Mouse (Mus musculus): ENCODE measurements around the gene Xylb. TPM values are rescaled to one million over a fixed set of nuclear protein-coding genes. Genes with fewer than 3 reads are reported as not detected.

Xylb gene
- polyA plus RNA-seq, 1 experiment from 2014 or later = 7.7 TPM

DNA sequence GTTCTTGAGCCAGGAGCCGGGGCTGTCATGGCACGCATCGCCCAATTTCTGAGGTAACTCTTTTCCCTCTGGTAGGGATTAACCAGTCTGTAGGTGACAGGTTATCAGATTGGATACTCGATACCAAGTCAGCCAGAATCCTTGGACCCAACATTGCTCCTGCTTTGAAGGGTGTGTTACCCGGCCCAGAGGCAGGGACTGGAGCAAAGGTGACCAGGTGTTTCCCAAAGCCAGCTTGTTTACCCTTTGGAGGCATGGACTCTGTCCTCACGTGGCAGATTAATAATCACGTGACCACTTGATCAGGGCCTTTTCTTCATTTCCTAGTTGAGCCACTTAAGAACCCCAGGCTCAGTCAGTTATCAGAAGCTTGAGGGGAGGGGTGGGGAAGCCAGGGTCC is 14.5 kb upstream of the Xylb start:
- Histone ChIP-seq H3K4me3 (replicated peaks) (peak overlapping the region; percentile 88; the same call in 1 of the 2 replicates), H3K4me2 (replicated peaks) (peak overlapping the region; percentile 75; the same call in 1 of the 2 replicates), H3K27me3 (no peaks in the 10 kb centered on the region), H3K36me3 (peaks cover 51% of the 10 kb centered on the region), H3K27ac (replicated peaks) (no peak overlapping the region), H3K4me1 (peaks cover 32% of the 10 kb centered on the region), H3K9me3 (replicated peaks) (no peaks in the 10 kb centered on the region), H3K9ac (no peak overlapping the region)
- 86% methylated on average over 7 of the region's 7 CpGs for WGBS
- ATAC-seq (ENCODE audit: insufficient number of reproducible peaks, low FRiP score, low TSS enrichment, low read depth) = no peak

GRCm38 (mm10) chr9:119346376-119346775 is 10.8 kb upstream of the Xylb start:
- no peaks in the 10 kb centered on the region for H3K9me3 ChIP-seq (replicated peaks)
- no peak overlapping the region for H3K27ac ChIP-seq (replicated peaks)
- no peak overlapping the region for H3K9ac ChIP-seq
- H3K4me3 ChIP-seq (replicated peaks) = no peak overlapping the region
- no peaks in the 10 kb centered on the region for H3K27me3 ChIP-seq
- no peak overlapping the region for H3K4me2 ChIP-seq (replicated peaks)
- H3K36me3 ChIP-seq = peaks cover 76% of the 10 kb centered on the region
- peaks cover 20% of the 10 kb centered on the region for H3K4me1 ChIP-seq
- WGBS = 91% methylated on average over 8 of the region's 8 CpGs
- ATAC-seq (ENCODE audit: insufficient number of reproducible peaks, low FRiP score, low TSS enrichment, low read depth) = no peak

DNA sequence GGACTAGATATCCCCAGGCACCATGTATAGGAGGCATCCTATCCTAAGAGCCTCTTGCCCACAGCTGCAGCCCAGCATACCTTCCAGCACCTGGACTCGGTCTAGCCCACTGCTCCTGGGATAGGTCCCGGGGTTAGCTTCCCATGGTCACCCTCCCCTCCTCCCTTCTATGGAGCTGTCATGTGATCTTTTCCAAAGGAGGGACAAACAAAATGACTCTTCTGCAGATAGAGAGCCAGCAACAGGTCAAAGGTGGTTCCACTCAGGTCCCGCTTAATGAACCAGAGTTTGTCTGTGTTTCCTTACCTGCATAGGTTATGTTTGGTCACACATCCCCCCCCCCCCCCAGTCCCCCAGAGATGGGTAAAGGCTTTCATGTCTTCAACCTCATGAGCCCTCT is 6.7 kb upstream of the Xylb start:
- H3K4me2 ChIP-seq (replicated peaks) = no peak overlapping the region
- no peaks in the 10 kb centered on the region for H3K4me1 ChIP-seq
- WGBS = 80% methylated on average over 3 of the region's 3 CpGs
- H3K9ac ChIP-seq = no peak overlapping the region
- no peak for ATAC-seq (ENCODE audit: insufficient number of reproducible peaks, low FRiP score, low TSS enrichment, low read depth)
- H3K9me3 ChIP-seq (replicated peaks) = no peaks in the 10 kb centered on the region
- H3K4me3 ChIP-seq (replicated peaks) = no peak overlapping the region
- no peak overlapping the region for H3K27ac ChIP-seq (replicated peaks)
- H3K27me3 ChIP-seq = no peaks in the 10 kb centered on the region
- H3K36me3 ChIP-seq = peaks cover 49% of the 10 kb centered on the region

- H3K4me2 ChIP-seq (replicated peaks) = no peak overlapping the region
- no peak overlapping the region for H3K4me3 ChIP-seq (replicated peaks)
- ATAC-seq (ENCODE audit: insufficient number of reproducible peaks, low FRiP score, low TSS enrichment, low read depth) = no peak
- no peak overlapping the region for H3K27ac ChIP-seq (replicated peaks)
- no peaks in the 10 kb centered on the region for H3K27me3 ChIP-seq
- no peaks in the 10 kb centered on the region for H3K9me3 ChIP-seq (replicated peaks)
- H3K9ac ChIP-seq = no peak overlapping the region
- H3K4me1 ChIP-seq = no peaks in the 10 kb centered on the region
- H3K36me3 ChIP-seq = peaks cover 43% of the 10 kb centered on the region
- 82% methylated on average over 10 of the region's 10 CpGs for WGBS
Observed at GRCm38 (mm10) chr9:119350947-119351705, 6.1 kb upstream of the Xylb start.

DNA sequence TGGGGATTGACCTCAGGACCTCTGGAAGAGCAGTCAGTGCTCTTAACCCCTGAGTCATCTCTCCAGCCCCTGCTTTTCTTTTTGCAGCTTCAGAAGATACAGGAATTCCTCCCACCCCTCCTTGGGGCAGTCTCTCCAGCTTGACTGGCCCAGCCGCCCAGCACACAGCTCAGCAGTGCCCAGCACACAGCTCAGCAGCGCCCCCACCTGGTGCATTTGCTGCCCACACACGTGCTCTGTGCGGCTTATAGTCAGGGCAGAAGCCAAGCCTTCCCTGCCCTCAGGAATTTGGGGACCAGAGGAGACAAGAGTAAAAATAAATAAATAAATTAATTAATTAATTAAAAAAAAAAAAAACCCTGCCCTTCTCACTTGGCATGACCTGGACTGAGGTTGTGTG is 5.1 kb upstream of the Xylb start:
- no peak for ATAC-seq (ENCODE audit: insufficient number of reproducible peaks, low FRiP score, low TSS enrichment, low read depth)
- 28% methylated on average over 4 of the region's 4 CpGs for WGBS

DNA sequence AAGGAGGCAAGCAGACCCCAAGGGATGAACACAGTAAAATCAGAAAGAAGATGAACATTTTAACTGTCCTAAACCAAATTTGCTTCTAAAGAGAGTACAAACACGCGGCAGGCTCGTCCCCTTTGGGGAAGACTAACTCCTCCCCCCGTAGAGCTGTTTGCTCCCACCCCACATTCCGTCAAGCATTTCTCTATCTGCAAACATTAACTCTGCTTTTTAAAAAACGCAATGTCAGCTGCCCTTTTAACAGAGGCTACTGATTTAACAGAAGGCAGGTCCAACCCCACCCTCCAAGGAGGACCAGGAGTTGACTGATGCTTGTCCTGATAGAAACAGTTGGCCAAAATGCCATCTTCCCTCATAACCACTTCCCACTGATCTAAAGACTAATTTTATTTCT is 3.3 kb upstream of the Xylb start:
- Histone ChIP-seq H3K9ac (no peak overlapping the region), H3K36me3 (peaks cover 18% of the 10 kb centered on the region), H3K27ac (replicated peaks) (no peak overlapping the region), H3K4me3 (replicated peaks) (no peak overlapping the region), H3K4me2 (replicated peaks) (no peak overlapping the region), H3K9me3 (replicated peaks) (no peaks in the 10 kb centered on the region), H3K4me1 (peaks cover 7% of the 10 kb centered on the region; the same call in 1 of the 2 replicates), H3K27me3 (no peaks in the 10 kb centered on the region)
- 76% methylated on average over 6 of the region's 6 CpGs for WGBS
- no peak for ATAC-seq (ENCODE audit: insufficient number of reproducible peaks, low FRiP score, low TSS enrichment, low read depth)

More for the DNA sequence above, 5.1 kb upstream of the Xylb start:
- Histone ChIP-seq H3K9ac (no peak overlapping the region), H3K36me3 (peaks cover 33% of the 10 kb centered on the region), H3K4me2 (replicated peaks) (no peak overlapping the region), H3K27me3 (no peaks in the 10 kb centered on the region), H3K9me3 (replicated peaks) (no peaks in the 10 kb centered on the region), H3K27ac (replicated peaks) (no peak overlapping the region), H3K4me3 (replicated peaks) (no peak overlapping the region), H3K4me1 (no peaks in the 10 kb centered on the region)

GRCm38 (mm10) chr9:119355943-119356342 is 1.2 kb upstream of the Xylb start:
- Histone ChIP-seq H3K4me3 (replicated peaks) (no peak overlapping the region), H3K27me3 (no peaks in the 10 kb centered on the region), H3K27ac (replicated peaks) (no peak overlapping the region), H3K9me3 (replicated peaks) (no peaks in the 10 kb centered on the region), H3K9ac (no peak overlapping the region), H3K4me2 (replicated peaks) (no peak overlapping the region), H3K36me3 (peaks cover 6% of the 10 kb centered on the region), H3K4me1 (peaks cover 7% of the 10 kb centered on the region; the same call in 1 of the 2 replicates)
- 78% methylated on average over 6 of the region's 6 CpGs for WGBS
- no peak for ATAC-seq (ENCODE audit: insufficient number of reproducible peaks, low FRiP score, low TSS enrichment, low read depth)

DNA sequence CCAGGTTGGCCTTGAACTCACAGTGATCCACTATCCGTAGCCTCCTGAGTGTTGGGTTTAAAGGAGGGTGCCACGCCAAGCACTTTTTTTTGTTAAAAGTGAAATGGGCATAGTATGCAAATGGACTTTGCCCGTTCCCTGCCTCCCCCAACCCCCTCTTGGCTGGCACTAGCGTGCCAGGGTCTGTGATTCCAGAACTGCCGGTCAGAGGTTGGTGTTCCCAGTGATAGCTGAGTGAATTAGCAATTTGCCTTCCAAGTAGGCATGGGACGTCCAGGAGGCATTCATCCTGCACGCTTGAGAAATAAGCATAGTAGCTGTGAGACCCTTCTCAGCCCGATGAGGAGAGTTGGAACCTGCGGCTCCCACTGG is 863 bp downstream of the Xylb start:
- H3K27ac ChIP-seq (replicated peaks) = no peak overlapping the region
- ATAC-seq (ENCODE audit: insufficient number of reproducible peaks, low FRiP score, low TSS enrichment, low read depth) = no peak
- H3K4me2 ChIP-seq (replicated peaks) = peak overlapping the region; percentile 92
- 46% methylated on average over 9 of the region's 9 CpGs for WGBS
- H3K9me3 ChIP-seq (replicated peaks) = no peaks in the 10 kb centered on the region
- peak overlapping the region; percentile 73 for H3K4me3 ChIP-seq (replicated peaks)
- no peaks in the 10 kb centered on the region for H3K27me3 ChIP-seq
- H3K9ac ChIP-seq = peak overlapping the region; percentile 62; the same call in 1 of the 2 replicates
- no peaks in the 10 kb centered on the region for H3K36me3 ChIP-seq
- peaks cover 8% of the 10 kb centered on the region; the same call in 1 of the 2 replicates for H3K4me1 ChIP-seq

GRCm38 (mm10) chr9:119361416-119361815 is 4.2 kb downstream of the Xylb start:
- ATAC-seq (ENCODE audit: insufficient number of reproducible peaks, low FRiP score, low TSS enrichment, low read depth) = no peak
- H3K36me3 ChIP-seq = no peaks in the 10 kb centered on the region
- H3K4me1 ChIP-seq = peaks cover 10% of the 10 kb centered on the region; the same call in 1 of the 2 replicates
- 89% methylated on average over 5 of the region's 5 CpGs for WGBS
- H3K4me2 ChIP-seq (replicated peaks) = no peak overlapping the region
- no peak overlapping the region for H3K27ac ChIP-seq (replicated peaks)
- H3K4me3 ChIP-seq (replicated peaks) = no peak overlapping the region
- H3K9ac ChIP-seq = no peak overlapping the region
- no peaks in the 10 kb centered on the region for H3K9me3 ChIP-seq (replicated peaks)
- H3K27me3 ChIP-seq = no peaks in the 10 kb centered on the region

DNA sequence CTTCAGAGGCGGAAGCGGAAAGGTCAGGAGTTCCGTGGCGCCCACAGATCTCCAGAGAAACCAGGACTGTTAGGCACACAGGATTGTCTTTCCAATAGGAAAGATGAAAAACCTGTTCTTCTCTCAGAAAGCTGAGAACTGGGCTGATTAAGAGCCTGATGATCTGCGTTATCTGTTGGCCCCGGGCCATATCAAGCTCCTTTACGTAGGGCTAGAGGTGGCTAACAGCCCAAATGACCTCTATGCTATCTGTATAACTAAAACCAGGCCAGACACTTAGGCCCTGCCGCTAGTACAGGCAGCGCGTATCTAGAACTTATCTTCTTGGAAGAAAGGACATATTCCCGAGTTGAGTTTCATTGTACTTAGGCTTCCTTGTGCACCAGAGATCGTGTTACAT is 6.0 kb downstream of the Xylb start:
- H3K4me2 ChIP-seq (replicated peaks) = no peak overlapping the region
- no peak; the same call in 1 of the 2 replicates for ATAC-seq (ENCODE audit: insufficient number of reproducible peaks, low FRiP score, low TSS enrichment, low read depth)
- no peaks in the 10 kb centered on the region for H3K9me3 ChIP-seq (replicated peaks)
- H3K4me1 ChIP-seq = peaks cover 6% of the 10 kb centered on the region; the same call in 1 of the 2 replicates
- no peak overlapping the region for H3K27ac ChIP-seq (replicated peaks)
- H3K4me3 ChIP-seq (replicated peaks) = no peak overlapping the region
- no peak overlapping the region for H3K9ac ChIP-seq
- 59% methylated on average over 12 of the region's 12 CpGs for WGBS
- H3K36me3 ChIP-seq = no peaks in the 10 kb centered on the region
- H3K27me3 ChIP-seq = no peaks in the 10 kb centered on the region

DNA sequence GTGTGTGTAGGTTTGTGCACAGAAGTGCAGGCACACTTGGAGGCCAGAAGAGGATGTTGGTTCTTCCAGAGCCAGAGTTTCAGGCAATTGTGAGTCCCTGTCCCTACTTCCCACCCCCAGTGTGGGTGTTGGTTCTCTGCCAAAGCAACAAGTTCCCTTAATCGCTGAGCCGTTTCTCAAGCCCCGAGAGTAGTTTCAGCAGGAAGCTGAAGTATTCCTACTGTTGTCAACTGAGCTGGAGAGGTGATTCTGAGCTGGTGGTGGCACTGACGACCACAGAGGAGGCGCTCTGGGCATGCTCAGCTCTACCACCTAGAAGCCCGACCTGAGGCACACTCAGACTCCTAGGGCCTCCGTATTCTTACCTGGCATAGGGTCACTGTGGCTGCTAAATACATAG is 8.1 kb downstream of the Xylb start, which contains the start of gene Slc22a14:
Gene Slc22a14, minus strand, starts transcription at position 270 of the 400 bp plus-strand sequence.
- Histone ChIP-seq H3K4me3 (replicated peaks) (no peak within 1 kb of the TSS), H3K4me2 (replicated peaks) (no peak within 1 kb of the TSS)
- no peak for ATAC-seq (ENCODE audit: insufficient number of reproducible peaks, low FRiP score, low TSS enrichment, low read depth)

GRCm38 (mm10) chr9:119368367-119368766 is 11.2 kb downstream of the Xylb start:
- no peak for ATAC-seq (ENCODE audit: insufficient number of reproducible peaks, low FRiP score, low TSS enrichment, low read depth)
- WGBS = 91% methylated on average over 3 of the region's 3 CpGs
- Histone ChIP-seq H3K4me2 (replicated peaks) (no peak overlapping the region), H3K36me3 (no peaks in the 10 kb centered on the region), H3K9me3 (replicated peaks) (no peaks in the 10 kb centered on the region), H3K27ac (replicated peaks) (no peak overlapping the region), H3K4me1 (no peaks in the 10 kb centered on the region), H3K27me3 (no peaks in the 10 kb centered on the region), H3K4me3 (replicated peaks) (no peak overlapping the region), H3K9ac (no peak overlapping the region)

More for the DNA sequence above, 8.1 kb downstream of the Xylb start, which contains the start of gene Slc22a14:
- Histone ChIP-seq H3K27me3 (no peaks in the 10 kb centered on the region), H3K4me1 (peaks cover 3% of the 10 kb centered on the region; the same call in 1 of the 2 replicates), H3K36me3 (no peaks in the 10 kb centered on the region), H3K9me3 (replicated peaks) (no peaks in the 10 kb centered on the region), H3K27ac (replicated peaks) (no peak within 1 kb of the TSS), H3K9ac (no peak within 1 kb of the TSS)
- 62% methylated on average over 7 of the region's 7 CpGs for WGBS
